Mouse (Mus musculus) spleen, adult 2 months (tissue): ENCODE measurements around the gene C1galt1c1. TPM values are rescaled to one million over a fixed set of nuclear protein-coding genes. Genes with fewer than 3 reads are reported as not detected.

Source experiments
- DNase-seq, 2 experiments: peaks; one replicate each; pipeline versions ENCODE4 v3.0.0 to v3.0.0-alpha.2; 2012 to 2021; ENCODE audit warnings: low spot score in 2 of 2, low read depth in 1 of 2
- H3K27ac ChIP-seq: fragments of 200-500 bp; 2 replicates; pipeline ENCODE4 v1.5.1; 2012; ENCODE audit warnings: low read length, inconsistent platforms; ENCODE audit not compliant: insufficient read depth
- H3K27me3 ChIP-seq: fragments of 200-500 bp; 2 replicates; pipeline ENCODE4 v1.6.1; 2012; ENCODE audit warnings: mild to moderate bottlenecking, moderate library complexity, low read length, inconsistent platforms; ENCODE audit not compliant: control insufficient read depth, insufficient read depth
- H3K36me3 ChIP-seq: fragments of 200-500 bp; 2 replicates; pipeline ENCODE4 v1.6.1; 2012; ENCODE audit warnings: mild to moderate bottlenecking, low read length, inconsistent platforms; ENCODE audit not compliant: control insufficient read depth, insufficient read depth
- H3K4me1 ChIP-seq: fragments of 200-500 bp; 2 replicates; pipeline ENCODE4 v1.6.1; 2011; ENCODE audit warnings: inconsistent platforms; ENCODE audit not compliant: control insufficient read depth, insufficient read depth, insufficient read length
- H3K4me3 ChIP-seq: fragments of 200-500 bp; 2 replicates; pipeline ENCODE4 v1.5.1; 2011; ENCODE audit warnings: mild to moderate bottlenecking, inconsistent platforms; ENCODE audit not compliant: insufficient read depth, insufficient read length; ENCODE audit errors: extremely low read depth
- CTCF ChIP-seq: fragments of 200-500 bp; IDR thresholded peaks from 2 replicates; pipeline ENCODE4 v1.5.1; 2011; ENCODE audit warnings: mild to moderate bottlenecking, inconsistent platforms; ENCODE audit not compliant: insufficient read depth, insufficient read length, insufficient replicate concordance; ENCODE audit errors: extremely low read depth
- POLR2A ChIP-seq: fragments of 200-500 bp; IDR thresholded peaks from 2 replicates; pipeline ENCODE4 v1.6.1; 2011; ENCODE audit warnings: low read depth, low read length, inconsistent platforms
- WGBS: fragments of 180-500 bp; shearing (Covaris S2); methylation state at CpG from one replicate; pipeline ENCODE4 v1.1.7; 2018; 5-methylcytosine and 5-hydroxymethylcytosine counted together
- polyA plus RNA-seq: library from polyadenylated mRNA; depleted of rRNA; stranded (reverse); fragments of >200 nt; gene quantifications from 2 replicates; pipeline ENCODE4 v1.2.3, GENCODE M21; 2012

The C1galt1c1 gene
- polyA plus RNA-seq, 1 experiment: 1.8 TPM

- Histone ChIP-seq H3K27me3 (no peaks in the 10 kb centered on the region), H3K4me1 (no peaks in the 10 kb centered on the region), H3K36me3 (no peaks in the 10 kb centered on the region), H3K27ac (no peak overlapping the region), H3K4me3 (no peak overlapping the region)
- DNase-seq: no peak
- 67% methylated on average over 5 of the region's 7 CpGs for WGBS
- TF ChIP-seq CTCF: no peak
- no peak for TF ChIP-seq POLR2A
These were observed 16.3 kb upstream of the C1galt1c1 start for GRCm38 (mm10) chrX:38651167-38651566.

DNA sequence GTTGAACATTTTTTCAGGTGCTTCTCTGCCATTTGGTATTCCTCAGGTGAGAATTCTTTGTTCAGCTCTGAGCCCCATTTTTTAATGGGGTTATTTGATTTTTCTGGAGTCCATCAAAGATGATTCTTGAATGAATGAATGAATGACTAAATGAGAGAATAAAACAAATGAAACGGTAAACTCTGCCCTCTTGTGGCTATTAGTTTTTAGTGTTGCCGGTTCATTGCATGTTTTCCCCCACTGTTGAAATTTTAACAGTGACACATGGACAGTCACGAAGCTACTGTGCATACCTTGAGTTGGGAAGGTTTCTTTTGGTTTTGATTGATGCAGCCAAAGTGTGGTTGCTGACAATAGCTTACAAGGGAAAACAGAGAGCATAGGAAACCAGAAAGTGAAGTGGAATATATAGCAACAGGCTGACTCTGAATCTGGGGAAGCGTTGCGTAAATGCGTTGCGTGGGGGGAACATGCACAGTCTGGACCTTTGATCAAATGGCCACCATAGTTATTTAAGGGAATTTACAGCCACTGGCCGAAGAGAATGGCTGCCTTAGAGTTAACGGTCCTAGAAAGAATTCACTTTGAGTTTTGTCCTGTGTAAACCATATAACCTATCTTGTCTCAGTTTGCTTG lies 15.6 kb upstream of the C1galt1c1 start:
- no peak for DNase-seq
- H3K27ac ChIP-seq: no peak overlapping the region
- H3K36me3 ChIP-seq: no peaks in the 10 kb centered on the region
- no peaks in the 10 kb centered on the region for H3K27me3 ChIP-seq
- H3K4me1 ChIP-seq: no peaks in the 10 kb centered on the region
- no peak for TF ChIP-seq CTCF
- TF ChIP-seq POLR2A: no peak
- WGBS: 60% methylated on average over 9 of the region's 9 CpGs
- H3K4me3 ChIP-seq: no peak overlapping the region

GRCm38 (mm10) chrX:38642183-38642582 lies 7.3 kb upstream of the C1galt1c1 start:
- no peak for TF ChIP-seq POLR2A
- no peaks in the 10 kb centered on the region for H3K36me3 ChIP-seq
- H3K4me1 ChIP-seq: no peaks in the 10 kb centered on the region
- no peak overlapping the region for H3K27ac ChIP-seq
- H3K27me3 ChIP-seq: no peaks in the 10 kb centered on the region
- no peak overlapping the region for H3K4me3 ChIP-seq
- WGBS: 57% methylated on average over 4 of the region's 4 CpGs
- DNase-seq: no peak

GRCm38 (mm10) chrX:38641435-38641834 lies 6.5 kb upstream of the C1galt1c1 start:
- no peak overlapping the region for H3K4me3 ChIP-seq
- DNase-seq: no peak
- no peak overlapping the region for H3K27ac ChIP-seq
- 56% methylated on average over 4 of the region's 4 CpGs for WGBS
- no peak for TF ChIP-seq POLR2A
- TF ChIP-seq CTCF: no peak
- H3K36me3 ChIP-seq: no peaks in the 10 kb centered on the region
- H3K27me3 ChIP-seq: no peaks in the 10 kb centered on the region
- no peaks in the 10 kb centered on the region for H3K4me1 ChIP-seq

GRCm38 (mm10) chrX:38635638-38635931 lies 698 bp upstream of the C1galt1c1 start:
- peak overlapping the region; percentile 65 for H3K4me3 ChIP-seq
- peak overlapping the region; percentile 67 for H3K27ac ChIP-seq

DNA sequence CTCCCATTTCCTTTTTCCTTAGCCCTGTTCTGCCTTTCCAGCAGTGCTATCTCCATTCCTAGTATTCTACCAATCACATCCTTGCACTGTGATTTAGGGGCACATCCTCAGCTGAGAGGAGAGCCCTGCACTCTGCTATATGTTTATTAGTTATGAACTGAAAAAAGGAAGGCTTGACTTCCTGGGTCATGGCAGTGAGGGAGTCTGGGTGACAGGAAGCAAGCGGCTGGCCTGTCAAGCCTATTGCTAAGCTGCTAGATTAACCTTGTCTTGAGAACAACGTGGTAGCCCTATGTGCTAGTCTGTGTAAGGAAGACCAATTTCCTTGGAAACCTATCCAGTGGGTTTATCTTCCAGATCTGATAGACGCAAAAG lies 33.9 kb downstream of the C1galt1c1 start:
- Histone ChIP-seq H3K27me3 (no peaks in the 10 kb centered on the region), H3K27ac (peak overlapping the region; percentile 85), H3K36me3 (no peaks in the 10 kb centered on the region), H3K4me3 (peak overlapping the region; percentile 93), H3K4me1 (no peaks in the 10 kb centered on the region)
- peak; percentile 5 to 7 for DNase-seq
- 21% methylated on average over 3 of the region's 3 CpGs for WGBS
- no peak for TF ChIP-seq CTCF
- no peak for TF ChIP-seq POLR2A

More at GRCm38 (mm10) chrX:38635638-38635931, 698 bp upstream of the C1galt1c1 start:
- no peak for TF ChIP-seq POLR2A
- TF ChIP-seq CTCF: no peak
- no peak for DNase-seq
- H3K36me3 ChIP-seq: no peaks in the 10 kb centered on the region
- H3K27me3 ChIP-seq: no peaks in the 10 kb centered on the region
- no peaks in the 10 kb centered on the region for H3K4me1 ChIP-seq

DNA sequence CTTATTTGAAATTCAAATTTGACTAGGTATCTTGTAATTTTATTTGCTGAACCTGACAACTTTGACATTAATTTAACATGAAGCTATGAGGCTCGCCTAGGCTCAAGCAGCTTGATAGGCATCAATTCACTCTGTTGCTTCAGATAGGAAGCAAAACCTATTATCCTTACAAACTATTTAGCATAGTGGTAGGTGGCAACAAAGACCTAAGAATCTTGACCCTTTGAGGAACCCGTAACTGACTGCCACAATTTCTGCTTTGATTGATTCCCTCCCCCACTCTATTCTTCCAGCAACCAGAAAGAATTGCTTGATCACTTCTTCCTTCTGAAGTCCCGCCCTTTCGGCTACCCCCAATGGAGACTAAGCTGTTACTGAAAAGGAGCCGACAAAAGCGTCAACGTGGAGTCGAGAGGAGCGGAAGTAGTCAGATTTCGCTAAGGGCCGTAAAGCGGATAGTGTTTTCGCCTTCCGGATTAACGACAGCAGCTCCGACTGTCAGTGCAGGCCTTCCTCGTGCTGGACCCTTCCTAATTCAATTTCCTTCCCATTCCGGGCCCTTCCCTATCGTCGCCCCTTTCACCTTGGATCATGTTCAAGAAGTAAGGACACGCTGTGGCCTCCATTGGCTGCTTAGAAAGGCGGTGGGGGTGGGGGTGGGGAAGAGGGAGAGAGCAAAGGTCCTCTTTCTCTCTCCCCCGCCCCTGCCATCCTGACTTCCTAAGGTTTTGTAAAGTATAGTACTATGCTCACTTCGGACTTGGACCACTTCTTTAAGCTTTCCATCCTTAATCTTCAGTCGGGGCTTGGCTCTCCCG lies 34.5 kb downstream of the C1galt1c1 start, which contains the start of gene Mcts1:
Gene Mcts1 (plus strand): TSS at position 402 of the 818 bp plus-strand sequence.
- H3K4me1 ChIP-seq: no peaks in the 10 kb centered on the region
- peak within 1 kb of the TSS; percentile 93 for H3K4me3 ChIP-seq
- peak within 1 kb of the TSS; percentile 85 for H3K27ac ChIP-seq
- 24% methylated on average over 26 of the region's 26 CpGs for WGBS
- no peaks in the 10 kb centered on the region for H3K27me3 ChIP-seq
- TF ChIP-seq POLR2A (peak; percentile 26; the same call in 1 of the 2 replicates), CTCF (no peak)
- DNase-seq: peak; percentile 58 to 75
- no peaks in the 10 kb centered on the region for H3K36me3 ChIP-seq
